Mouse (Mus musculus) E14TG2a.4 (cell line): ENCODE data around the gene Rilpl1.

Source experiments
- CTCF ChIP-seq: conservative IDR thresholded peaks from 2 replicates; pipeline ENCODE4 v1.5.1; 2014; ENCODE audit warnings: low read length
- POU5F1 ChIP-seq: IDR thresholded peaks from 2 replicates; pipeline ENCODE4 v1.6.1; 2014; ENCODE audit warnings: low read length, borderline replicate concordance

DNA sequence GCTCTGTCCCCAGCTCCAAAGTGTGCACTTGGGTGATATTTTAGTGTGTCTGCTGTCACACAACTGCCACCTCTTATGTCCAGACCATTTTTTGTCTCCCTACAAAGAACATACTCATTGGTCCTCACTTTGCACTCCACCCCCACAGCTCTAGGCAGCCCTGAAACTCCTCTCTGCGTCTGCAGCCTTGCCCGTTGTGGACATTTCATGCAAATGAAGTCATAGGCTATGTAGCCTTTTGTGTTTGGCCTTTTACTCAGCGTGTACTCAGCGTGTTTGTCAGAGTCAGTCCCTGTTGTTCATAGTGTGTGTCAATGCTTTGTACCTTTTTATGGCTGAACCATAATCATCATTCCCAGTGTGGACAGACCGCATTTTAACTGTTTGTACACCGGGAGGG lies 81.7 kb downstream of the Rilpl1 start:
- TF ChIP-seq CTCF (no peak), POU5F1 (no peak)
